Mouse (Mus musculus) small intestine, adult 2 months (tissue): ENCODE results near the gene Timm23.

Source experiments
- CTCF ChIP-seq: fragments of 200-500 bp; IDR thresholded peaks from 2 replicates; pipeline ENCODE4 v1.5.1; 2012; ENCODE audit warnings: low read depth, mild to moderate bottlenecking, control low read depth, inconsistent platforms, low read length, moderate library complexity, mixed read lengths; ENCODE audit not compliant: insufficient replicate concordance, insufficient read length; ENCODE audit errors: extremely low read depth
- POLR2A ChIP-seq: fragments of 200-500 bp; IDR thresholded peaks from 2 replicates; pipeline ENCODE4 v1.6.1; 2012; ENCODE audit warnings: low read depth, mild to moderate bottlenecking, control low read depth, inconsistent platforms, low read length, moderate library complexity

GRCm38 (mm10) chr14:32249616-32250015 is 47.9 kb upstream of the Timm23 start:
- TF ChIP-seq CTCF (no peak), POLR2A (no peak)
